Mouse (Mus musculus) olfactory bulb, adult 2 months (tissue): ENCODE measurements around the gene Gse1. TPM values are rescaled to one million over a fixed set of nuclear protein-coding genes. Genes with fewer than 3 reads are reported as not detected.
A peak's percentile ranks its signal among the peaks of the same experiment; 100 is the strongest.

Source experiments
- H3K27ac ChIP-seq: fragments of 200-500 bp; 2 replicates; pipeline ENCODE4 v1.5.1; 2012; ENCODE audit warnings: low read depth, low read length; ENCODE audit not compliant: insufficient read depth
- H3K4me1 ChIP-seq: fragments of 200-500 bp; 2 replicates; pipeline ENCODE4 v1.6.1; 2012; ENCODE audit warnings: low read length; ENCODE audit not compliant: control insufficient read depth, insufficient read depth
- H3K4me3 ChIP-seq: fragments of 200-500 bp; 2 replicates; pipeline ENCODE4 v1.5.1; 2012; ENCODE audit warnings: mild to moderate bottlenecking, low read depth, low read length, moderate library complexity; ENCODE audit not compliant: insufficient read depth
- CTCF ChIP-seq: fragments of 200-500 bp; IDR thresholded peaks from 2 replicates; pipeline ENCODE4 v1.5.1; 2012; ENCODE audit warnings: low read depth, mild to moderate bottlenecking, low read length, moderate library complexity; ENCODE audit not compliant: insufficient read depth
- POLR2A ChIP-seq: fragments of 200-500 bp; IDR thresholded peaks from 2 replicates; pipeline ENCODE4 v1.6.1; 2012; ENCODE audit warnings: mild to moderate bottlenecking, low read depth, low read length, moderate library complexity; ENCODE audit not compliant: insufficient read depth
- WGBS: fragments of 180-500 bp; shearing (Covaris S2); methylation state at CpG from one replicate; pipeline ENCODE4 v1.1.7; 2018; 5-methylcytosine and 5-hydroxymethylcytosine counted together
- polyA plus RNA-seq: library from polyadenylated mRNA; stranded (reverse); fragments of >200 nt; gene quantifications from 2 replicates; pipeline ENCODE4 v1.2.4, GENCODE M21; 2012; ENCODE audit warnings: low replicate concordance; ENCODE audit not compliant: missing spikeins, insufficient read depth, insufficient read length

Gse1 gene
- polyA plus RNA-seq, 1 experiment = 42.5 TPM

GRCm38 (mm10) chr8:120247618-120248017, 19.4 kb downstream of the Gse1 start:
- Histone ChIP-seq H3K4me3 (no peak overlapping the region), H3K4me1 (peaks cover 22% of the 10 kb centered on the region), H3K27ac (no peak overlapping the region)
- WGBS = 90% methylated on average over 5 of the region's 5 CpGs
- TF ChIP-seq POLR2A = no peak
- no peak for TF ChIP-seq CTCF

DNA sequence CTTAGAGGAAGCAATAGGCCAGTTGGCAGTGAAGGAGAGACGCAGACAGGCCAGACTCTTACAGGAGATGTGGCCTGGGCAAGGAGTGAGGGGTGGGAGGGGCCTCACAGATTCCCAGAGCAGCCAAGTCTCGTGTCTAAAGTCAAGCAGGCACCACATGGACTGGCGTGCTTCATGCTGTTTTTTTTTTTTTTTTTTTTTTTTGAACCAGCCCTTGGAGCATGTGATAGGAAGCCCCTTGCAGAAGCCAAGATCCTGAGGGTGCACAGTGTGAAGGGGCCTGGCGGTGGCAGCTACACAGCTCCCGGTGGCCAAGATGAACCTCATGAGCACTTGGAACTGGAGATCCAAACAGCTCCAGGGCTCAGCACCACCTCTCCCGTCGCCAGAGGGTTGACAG, 19.8 kb downstream of the Gse1 start:
- H3K4me3 ChIP-seq = no peak overlapping the region
- H3K27ac ChIP-seq = no peak overlapping the region
- TF ChIP-seq POLR2A (no peak), CTCF (no peak)
- peaks cover 22% of the 10 kb centered on the region for H3K4me1 ChIP-seq
- WGBS = 79% methylated on average over 7 of the region's 7 CpGs

DNA sequence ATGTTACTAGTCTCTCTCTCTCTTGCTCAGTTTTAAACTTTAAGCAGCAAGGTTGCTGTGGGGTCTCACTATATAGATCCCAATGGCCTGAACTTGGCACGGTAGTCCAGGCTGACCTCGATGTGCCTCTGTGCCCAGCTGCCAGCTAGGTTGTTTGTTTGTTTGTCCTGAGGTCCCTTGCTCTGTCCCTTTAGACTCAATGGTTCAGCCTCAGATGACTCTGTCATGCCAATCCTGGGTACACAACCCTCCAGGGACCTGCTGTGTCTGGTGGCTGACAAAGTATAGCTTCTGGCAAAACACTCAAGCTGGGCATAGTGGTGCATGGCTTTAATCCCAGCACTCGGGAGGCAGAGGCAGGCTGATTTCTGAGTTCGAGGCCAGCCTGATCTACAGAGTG, 20.2 kb downstream of the Gse1 start:
- Histone ChIP-seq H3K27ac (no peak overlapping the region), H3K4me1 (peaks cover 23% of the 10 kb centered on the region), H3K4me3 (no peak overlapping the region)
- TF ChIP-seq POLR2A (no peak), CTCF (no peak)
- 86% methylated on average over 4 of the region's 4 CpGs for WGBS

DNA sequence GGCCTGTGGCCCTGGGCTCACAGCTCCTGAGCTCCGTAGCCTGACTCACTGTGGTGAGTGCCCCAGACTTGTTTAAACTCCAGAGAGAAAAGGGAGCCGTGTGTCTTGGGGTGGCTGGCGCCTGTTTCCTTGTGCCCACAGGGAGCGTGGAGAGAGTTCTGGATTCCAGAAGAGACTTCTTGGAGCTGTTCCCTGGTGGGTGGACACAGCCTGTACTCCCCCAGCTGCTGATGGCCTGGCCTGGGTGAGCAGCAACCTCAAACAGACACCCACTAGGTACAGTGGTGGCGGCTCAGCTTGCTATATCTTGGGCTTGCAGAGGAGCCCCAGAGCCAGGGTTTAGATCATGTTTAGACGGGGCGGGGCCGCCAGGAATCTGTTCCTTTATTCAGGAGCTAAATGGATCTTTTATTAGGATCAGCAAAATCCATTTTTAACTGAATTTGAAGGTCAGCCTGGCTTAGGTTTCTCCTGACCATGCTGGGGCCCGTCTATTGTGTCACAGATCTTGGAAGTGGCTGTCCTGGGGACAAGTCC, 21.6 kb downstream of the Gse1 start:
- WGBS = 75% methylated on average over 9 of the region's 9 CpGs
- H3K27ac ChIP-seq = no peak overlapping the region
- H3K4me1 ChIP-seq = peaks cover 28% of the 10 kb centered on the region

GRCm38 (mm10) chr8:120250750-120251410, 22.6 kb downstream of the Gse1 start:
- H3K4me3 ChIP-seq = no peak overlapping the region
- 76% methylated on average over 16 of the region's 16 CpGs for WGBS
- H3K4me1 ChIP-seq = peaks cover 28% of the 10 kb centered on the region
- no peak for TF ChIP-seq POLR2A
- no peak for TF ChIP-seq CTCF
- H3K27ac ChIP-seq = peak overlapping the region; percentile 13; the same call in 1 of the 2 replicates

More for the DNA sequence above, 21.6 kb downstream of the Gse1 start:
- no peak overlapping the region for H3K4me3 ChIP-seq
- TF ChIP-seq POLR2A (no peak), CTCF (no peak)

- Histone ChIP-seq H3K27ac (0 out of 2 replicates have a peak overlapping the region, but pooled peaks have one; percentile 13), H3K4me1 (peaks cover 28% of the 10 kb centered on the region), H3K4me3 (no peak overlapping the region)
- 72% methylated on average over 9 of the region's 9 CpGs for WGBS
- TF ChIP-seq POLR2A (no peak), CTCF (no peak)
Measured at GRCm38 (mm10) chr8:120251411-120252035, 23.3 kb downstream of the Gse1 start.

DNA sequence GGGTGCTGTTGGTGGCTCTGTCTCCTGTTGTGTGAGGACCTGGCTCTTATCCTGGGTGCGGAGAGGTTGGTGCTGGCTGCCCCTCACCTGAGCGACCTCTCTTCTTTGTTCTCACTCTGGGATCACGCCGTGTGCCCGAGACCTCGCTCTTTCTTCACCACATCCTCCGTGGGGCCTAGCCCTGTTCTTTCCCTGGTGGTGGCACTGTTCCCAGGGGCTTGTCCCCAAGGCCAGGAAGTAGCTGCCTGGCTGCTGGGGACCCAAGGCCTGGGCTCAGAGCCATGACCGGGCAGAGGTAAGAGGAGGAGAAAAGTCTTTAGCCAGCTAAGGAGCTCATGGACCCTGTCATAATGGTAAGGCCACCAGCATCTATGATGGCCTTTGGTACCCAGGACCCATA, 25.4 kb downstream of the Gse1 start:
- TF ChIP-seq CTCF (no peak), POLR2A (no peak)
- Histone ChIP-seq H3K4me3 (no peak overlapping the region), H3K4me1 (peaks cover 35% of the 10 kb centered on the region), H3K27ac (no peak overlapping the region)
- WGBS = 61% methylated on average over 8 of the region's 8 CpGs

GRCm38 (mm10) chr8:120255406-120255987, 27.2 kb downstream of the Gse1 start:
- peaks cover 28% of the 10 kb centered on the region for H3K4me1 ChIP-seq
- no peak overlapping the region for H3K27ac ChIP-seq
- TF ChIP-seq CTCF (no peak), POLR2A (no peak)
- WGBS = 99% methylated on average over 6 of the region's 6 CpGs
- no peak overlapping the region for H3K4me3 ChIP-seq

DNA sequence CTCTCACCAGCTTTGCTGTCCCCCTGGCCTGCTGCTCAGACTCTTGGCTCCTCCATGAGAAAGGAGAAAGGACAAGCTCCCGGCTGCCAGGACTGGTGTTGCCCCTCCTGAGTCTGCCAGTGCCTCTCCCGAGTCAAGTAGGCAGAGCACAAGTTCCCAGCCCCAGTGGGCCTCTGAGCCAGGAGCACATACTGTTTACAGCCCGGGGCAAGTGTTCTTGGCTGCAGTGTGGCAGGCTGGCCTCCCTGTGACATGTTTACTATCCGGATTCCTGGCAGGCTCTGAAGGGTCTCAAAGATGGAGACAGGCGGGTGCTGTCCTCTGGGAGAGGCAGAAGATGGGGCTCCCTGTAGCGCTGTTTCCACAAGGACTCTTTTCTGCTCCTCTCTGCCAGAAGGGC, 28.7 kb downstream of the Gse1 start:
- TF ChIP-seq POLR2A = no peak
- no peak for TF ChIP-seq CTCF
- Histone ChIP-seq H3K4me1 (peaks cover 27% of the 10 kb centered on the region), H3K4me3 (no peak overlapping the region), H3K27ac (no peak overlapping the region)
- WGBS = 56% methylated on average over 6 of the region's 6 CpGs
